Mouse (Mus musculus): ENCODE data around the gene Gramd4. TPM values are rescaled to one million over a fixed set of nuclear protein-coding genes. Genes with fewer than 3 reads are reported as not detected.
"Not testable (repeated sequence)": the region's sequence is repeated elsewhere in the genome, so short reads cannot be mapped to it uniquely, and the experiment has no call there.

Gene Gramd4
- polyA plus RNA-seq, 1 experiment, result 17.5 TPM

GRCm38 (mm10) chr15:86165811-86166590, 108.5 kb downstream of the Gramd4 start:
- DNase-seq (ENCODE audit: low spot score), result no peak

GRCm38 (mm10) chr15:86167032-86167655, 109.6 kb downstream of the Gramd4 start:
- no peak for DNase-seq (ENCODE audit: low spot score)

GRCm38 (mm10) chr15:86167787-86168504, 110.5 kb downstream of the Gramd4 start:
- no peak for DNase-seq (ENCODE audit: low spot score)

DNA sequence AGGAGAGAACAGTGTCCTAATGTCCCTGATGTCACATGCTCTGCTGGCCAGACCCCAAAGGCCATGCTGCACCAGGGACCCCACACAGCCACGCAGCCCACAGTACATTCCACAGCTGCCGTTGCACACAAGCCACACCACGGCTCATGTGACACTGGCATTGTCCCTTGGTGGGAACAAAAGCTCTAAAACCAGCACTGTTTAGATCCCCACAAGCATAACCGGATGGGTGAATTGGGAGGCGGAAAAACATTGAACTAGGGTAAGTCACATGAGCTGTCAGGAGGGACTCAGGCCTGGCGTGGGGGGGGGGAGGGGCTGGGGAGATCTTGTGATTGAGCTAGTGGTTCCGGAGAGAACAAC, 111.0 kb downstream of the Gramd4 start:
- no peak for DNase-seq (ENCODE audit: low spot score)

GRCm38 (mm10) chr15:86168941-86169816, 111.7 kb downstream of the Gramd4 start:
- DNase-seq (ENCODE audit: low spot score), result no peak

DNA sequence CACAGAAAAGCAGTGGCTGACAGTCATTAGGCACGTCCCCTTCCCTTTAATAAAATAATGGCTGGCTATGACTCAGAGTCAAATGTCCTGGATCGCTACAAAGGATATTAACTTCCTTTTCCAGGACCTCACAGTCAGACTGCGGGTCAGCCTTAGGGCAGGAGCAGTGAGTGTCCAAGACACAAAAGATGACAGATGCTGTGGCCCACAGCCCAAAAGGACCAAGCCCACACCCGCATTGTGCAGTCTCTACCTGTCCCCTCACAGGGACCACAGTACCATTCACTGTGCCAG, 112.3 kb downstream of the Gramd4 start:
- no peak for DNase-seq (ENCODE audit: low spot score)

DNA sequence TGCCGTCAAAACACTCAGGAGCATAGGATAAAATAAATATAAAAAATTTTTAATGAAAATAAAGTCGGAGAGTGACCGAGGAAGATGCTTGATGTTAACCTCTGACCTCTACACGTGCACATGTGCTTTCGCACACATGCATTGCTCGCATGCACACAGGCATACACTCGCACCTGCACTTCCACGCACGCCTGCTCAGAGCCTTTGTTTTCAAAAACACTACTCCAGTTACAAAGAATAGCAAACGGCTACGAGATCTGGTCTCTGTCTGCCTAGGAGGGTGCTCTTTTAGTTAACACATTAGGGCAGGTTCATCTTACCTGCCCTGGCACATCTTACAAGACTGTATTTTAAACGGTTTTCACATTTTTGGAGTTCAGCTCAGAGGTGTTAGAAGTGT, 113.8 kb downstream of the Gramd4 start:
- no peak for DNase-seq (ENCODE audit: low spot score)

DNA sequence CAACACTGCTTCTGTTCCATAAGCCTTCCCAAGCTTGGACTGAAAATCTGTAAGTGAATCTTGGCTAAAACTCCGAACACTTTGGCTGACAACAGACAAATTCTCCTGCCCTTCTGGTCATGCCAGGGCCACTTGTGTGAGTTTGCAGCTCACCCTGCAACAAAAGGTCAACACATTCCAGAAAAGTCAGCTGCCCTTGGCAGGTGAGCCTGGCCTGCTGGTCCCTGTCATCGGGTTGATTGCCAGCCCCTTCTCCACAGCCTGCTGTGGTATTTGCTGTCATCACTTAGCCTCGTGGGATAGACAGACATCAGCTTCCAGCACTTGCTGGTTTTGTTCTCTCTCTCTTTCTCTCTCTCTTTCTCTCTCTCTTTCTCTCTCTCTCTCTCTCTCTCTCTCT, 114.6 kb downstream of the Gramd4 start:
- DNase-seq (ENCODE audit: low spot score), result no peak

- no peak for DNase-seq (ENCODE audit: low spot score)
Measured at GRCm38 (mm10) chr15:86172526-86172925, 115.0 kb downstream of the Gramd4 start.

- no peak for DNase-seq (ENCODE audit: low spot score)
Measured at GRCm38 (mm10) chr15:86173136-86173985, 115.9 kb downstream of the Gramd4 start.

DNA sequence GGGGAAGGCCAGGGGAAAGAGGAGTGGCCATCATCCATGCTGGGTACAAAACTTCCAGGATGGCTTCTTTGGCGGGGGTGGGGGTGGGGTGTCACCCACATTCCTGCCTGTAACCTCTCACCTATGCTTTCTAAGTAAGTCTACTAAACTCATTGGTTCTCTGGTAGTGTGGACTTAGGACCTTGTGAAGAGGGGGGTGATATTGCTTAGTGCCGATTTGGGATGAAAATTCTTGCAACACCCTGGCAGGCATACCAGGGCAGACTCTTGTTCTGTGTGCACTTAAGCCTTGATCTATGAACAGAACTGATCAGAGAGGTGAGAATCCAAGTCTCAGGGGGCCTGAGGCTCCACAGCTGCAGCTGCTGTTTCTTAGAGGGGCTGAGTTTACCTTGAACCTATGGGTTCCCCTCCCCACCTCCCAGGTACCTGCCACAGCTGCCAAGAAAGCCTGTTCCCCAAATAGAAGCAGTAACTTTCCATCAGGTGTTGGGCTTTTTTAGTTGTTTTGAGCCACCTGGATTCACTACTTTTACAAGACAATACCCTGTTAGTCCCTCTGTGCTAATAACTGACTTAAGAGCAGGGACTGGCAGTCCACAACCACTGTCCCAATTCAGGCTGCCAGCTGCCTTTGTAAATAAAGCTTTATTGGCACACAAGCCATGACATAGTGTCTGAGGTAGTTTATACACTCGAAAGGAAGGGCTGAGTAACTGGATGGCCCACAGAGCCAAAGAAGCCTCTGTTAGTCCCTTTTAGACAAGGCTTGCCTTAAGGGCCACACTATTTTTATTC, 118.0 kb downstream of the Gramd4 start:
- DNase-seq (ENCODE audit: low spot score), result no peak

DNA sequence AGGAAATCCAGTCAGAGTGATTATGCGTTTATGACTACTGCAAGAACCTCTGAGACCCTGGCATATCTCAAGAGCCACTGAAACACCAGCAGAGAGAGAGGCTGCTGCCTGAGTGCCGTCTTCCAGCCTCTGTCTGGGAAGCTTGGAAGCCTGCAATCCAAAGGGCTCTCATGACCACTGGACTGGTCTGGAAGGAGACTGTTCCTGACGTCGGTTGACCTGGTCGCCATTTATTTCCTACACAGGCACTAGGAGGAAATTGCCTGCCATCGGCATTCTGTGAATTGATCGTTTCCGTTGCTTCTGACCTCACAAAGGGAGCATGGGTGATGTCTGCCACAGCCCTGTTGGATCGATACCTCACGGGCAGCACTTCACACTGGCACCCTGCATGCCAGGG, 118.7 kb downstream of the Gramd4 start:
- no peak for DNase-seq (ENCODE audit: low spot score)

DNA sequence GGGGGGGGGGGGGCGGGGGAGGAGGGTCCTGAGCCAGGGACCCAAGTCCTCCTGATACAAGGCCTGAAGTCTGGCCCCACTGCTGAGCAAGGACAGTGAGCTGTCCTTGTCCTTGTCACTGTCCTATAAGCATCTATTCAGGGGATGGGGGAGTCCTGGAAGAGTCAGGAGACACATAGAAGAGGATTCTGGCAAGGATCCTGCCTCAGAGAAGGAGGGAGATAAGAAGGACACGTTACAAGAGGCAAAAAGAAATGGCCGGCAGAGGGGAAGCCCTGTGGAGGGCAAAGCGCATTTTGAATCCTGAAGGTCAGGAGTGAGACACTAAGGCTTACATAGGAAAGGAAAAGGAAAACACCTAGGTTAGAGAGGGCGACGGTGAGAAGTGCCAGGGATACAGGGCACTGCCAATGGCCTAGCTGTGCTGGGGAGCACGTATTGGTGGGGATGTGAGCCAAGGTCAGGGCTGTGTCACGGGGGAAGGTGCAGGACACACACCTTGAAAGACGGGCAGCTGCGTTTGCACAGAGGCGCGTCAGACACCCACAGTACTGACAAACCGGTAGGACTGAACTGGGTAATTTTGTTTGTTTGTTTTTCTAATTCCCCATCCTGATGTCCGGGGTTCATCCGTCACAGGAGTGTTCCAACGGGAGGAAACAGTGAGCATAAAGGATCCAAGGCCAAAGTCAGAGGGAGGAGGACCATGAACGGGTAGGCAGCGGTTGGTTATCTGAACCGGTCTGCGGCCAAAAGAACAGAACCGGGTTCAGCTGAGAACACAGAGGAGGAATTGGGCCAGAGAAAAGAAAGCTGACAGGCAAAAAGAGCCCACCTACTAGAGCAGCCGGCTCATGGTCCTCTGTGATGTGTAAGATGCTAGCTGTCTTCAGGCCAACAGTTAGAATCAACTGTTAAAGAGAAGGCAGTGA, 119.5 kb downstream of the Gramd4 start:
- no peak for DNase-seq (ENCODE audit: low spot score)

GRCm38 (mm10) chr15:86177703-86178251, 120.3 kb downstream of the Gramd4 start:
- DNase-seq (ENCODE audit: low spot score), result not testable (repeated sequence)

DNA sequence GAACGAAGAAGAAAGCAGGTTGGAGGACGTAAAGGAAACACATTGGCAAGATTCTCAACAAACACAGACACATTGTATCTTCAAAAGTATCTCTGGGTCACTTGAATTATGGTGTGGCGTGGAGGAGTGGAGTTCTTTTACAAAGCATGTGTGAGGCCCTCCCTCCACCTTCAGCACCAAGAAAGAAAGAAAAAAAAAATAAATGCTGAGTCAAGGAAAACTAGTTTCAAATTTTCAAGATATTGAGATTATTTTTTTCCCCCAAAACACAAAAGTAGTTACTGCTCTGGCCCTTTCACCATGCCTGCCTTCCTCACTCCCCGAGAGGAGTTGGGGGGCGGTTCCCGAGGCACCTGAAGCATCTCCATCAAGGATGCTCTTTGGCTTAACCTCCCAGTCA, 121.1 kb downstream of the Gramd4 start:
- no peak for DNase-seq (ENCODE audit: low spot score)

DNA sequence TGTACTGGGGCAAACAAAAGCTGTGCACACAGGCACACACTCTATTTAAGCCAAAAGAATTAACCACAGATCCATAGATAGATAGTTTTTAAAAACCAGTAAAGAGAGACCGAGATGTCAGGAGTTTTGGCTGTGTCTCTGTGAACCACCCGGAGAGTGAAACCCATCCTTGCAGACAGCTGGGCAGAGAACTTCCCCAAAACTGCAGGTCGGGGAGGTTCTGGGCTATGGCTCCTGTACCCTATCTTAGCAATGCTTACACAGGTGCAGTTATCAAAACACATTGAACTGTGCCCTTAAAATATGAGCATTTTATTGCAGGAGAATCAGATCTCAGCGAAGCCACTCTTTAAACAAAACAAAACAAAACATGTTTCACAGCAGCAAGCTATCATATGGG, 122.9 kb downstream of the Gramd4 start:
- no peak for DNase-seq (ENCODE audit: low spot score)

DNA sequence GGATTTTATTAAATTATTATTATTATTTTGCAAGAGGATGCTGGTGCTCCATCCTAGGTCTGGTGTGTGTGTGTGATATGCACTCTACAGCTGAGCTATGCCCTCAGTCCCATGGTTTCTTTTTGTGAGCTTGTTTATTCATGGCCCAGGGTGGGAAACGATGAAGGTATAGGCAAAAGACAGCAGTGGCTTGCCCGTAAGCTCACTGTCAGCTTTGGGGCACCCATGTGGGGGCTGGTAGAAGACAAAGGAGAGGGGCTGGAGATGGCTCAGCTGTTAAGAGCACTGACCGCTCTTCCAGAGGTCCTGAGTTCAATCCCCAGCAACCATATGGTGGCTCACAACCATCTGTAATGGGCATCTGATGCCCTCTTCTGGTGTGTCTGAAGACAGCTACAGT, 123.8 kb downstream of the Gramd4 start:
- DNase-seq (ENCODE audit: low spot score), result not testable (repeated sequence)

DNA sequence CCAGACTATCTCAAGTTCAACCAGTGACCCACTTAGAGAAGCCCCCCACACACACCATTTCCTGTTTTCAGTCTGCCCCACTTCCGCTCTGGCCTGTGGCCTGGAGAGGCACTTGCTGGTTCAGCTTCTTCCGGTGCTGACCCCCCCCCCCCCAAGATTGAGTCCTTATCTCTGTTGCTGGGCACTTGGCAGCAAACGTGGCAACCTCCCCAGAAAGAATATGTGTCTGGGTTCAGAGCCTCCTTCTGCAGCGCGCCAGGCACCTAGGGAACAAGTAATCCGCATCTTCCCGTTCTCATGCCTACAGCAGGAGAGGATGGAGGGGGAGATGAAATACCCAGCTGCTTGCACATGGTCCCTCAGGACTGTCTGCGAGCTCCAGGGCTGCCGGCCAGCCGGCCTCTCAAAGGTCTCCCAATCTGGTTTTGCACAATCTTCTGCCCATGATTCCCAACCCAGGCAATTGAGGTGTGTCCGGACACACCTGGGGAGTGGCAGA, 124.5 kb downstream of the Gramd4 start:
- DNase-seq (ENCODE audit: low spot score), result no peak

DNA sequence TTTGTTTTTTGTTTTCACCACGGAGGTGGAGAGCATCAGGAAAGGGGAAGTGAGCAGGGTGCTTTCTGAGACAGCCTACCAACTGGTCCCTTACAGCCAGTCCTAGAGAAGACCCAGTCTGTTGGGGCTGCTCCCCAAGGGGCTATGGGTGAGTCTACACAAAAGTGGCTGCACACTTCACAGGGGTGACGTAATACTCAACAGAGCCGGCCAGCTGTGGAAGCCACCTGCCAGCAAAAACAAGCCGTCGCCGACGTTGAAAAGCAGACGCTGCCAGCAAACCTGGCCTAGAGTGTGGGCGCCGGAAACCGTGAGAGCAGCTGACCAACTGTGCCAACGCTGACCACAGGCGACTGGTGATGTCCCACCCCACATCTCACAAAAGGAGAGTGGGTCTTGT, 125.2 kb downstream of the Gramd4 start:
- DNase-seq (ENCODE audit: low spot score), result no peak
